Mouse (Mus musculus): ENCODE measurements around the gene Mgat5. TPM values are rescaled to one million over a fixed set of nuclear protein-coding genes. Genes with fewer than 3 reads are reported as not detected.

Mgat5 gene
- polyA plus RNA-seq (2012; rRNA removed): 17.0 and 29.3 TPM in 2 replicates

GRCm38 (mm10) chr1:127204817-127205485, at the start of gene Mgat5:
Gene Mgat5, plus strand, starts transcription at chr1:127205015.
- DNase-seq (ENCODE audit: low read depth): peak; percentile 98
- TF ChIP-seq CTCF (IDR thresholded peaks at IDR 0.05; ENCODE audit: borderline replicate concordance, extremely low read depth, insufficient read depth, insufficient read length) (no peak), POLR2A (IDR thresholded peaks at IDR 0.05; ENCODE audit: borderline replicate concordance, extremely low read depth, insufficient read depth, insufficient read length, poor library complexity, severe bottlenecking) (peak; percentile 33; the same call in 1 of the 2 replicates)

GRCm38 (mm10) chr1:127160118-127160760, 44.6 kb upstream of the Mgat5 start:
- peak; percentile 45 for DNase-seq (ENCODE audit: low read depth)
- TF ChIP-seq POLR2A (IDR thresholded peaks at IDR 0.05; ENCODE audit: borderline replicate concordance, extremely low read depth, insufficient read depth, insufficient read length, poor library complexity, severe bottlenecking): no peak
- no peak for TF ChIP-seq CTCF (IDR thresholded peaks at IDR 0.05; ENCODE audit: borderline replicate concordance, extremely low read depth, insufficient read depth, insufficient read length)

GRCm38 (mm10) chr1:127164589-127165160, 40.1 kb upstream of the Mgat5 start:
- TF ChIP-seq CTCF (IDR thresholded peaks at IDR 0.05; ENCODE audit: borderline replicate concordance, extremely low read depth, insufficient read depth, insufficient read length) (no peak), POLR2A (IDR thresholded peaks at IDR 0.05; ENCODE audit: borderline replicate concordance, extremely low read depth, insufficient read depth, insufficient read length, poor library complexity, severe bottlenecking) (no peak)
- no peak for DNase-seq (ENCODE audit: low read depth)

GRCm38 (mm10) chr1:127166521-127166920, 38.3 kb upstream of the Mgat5 start:
- DNase-seq (ENCODE audit: low read depth): no peak
- TF ChIP-seq POLR2A (IDR thresholded peaks at IDR 0.05; ENCODE audit: borderline replicate concordance, extremely low read depth, insufficient read depth, insufficient read length, poor library complexity, severe bottlenecking) (no peak), CTCF (IDR thresholded peaks at IDR 0.05; ENCODE audit: borderline replicate concordance, extremely low read depth, insufficient read depth, insufficient read length) (no peak)

GRCm38 (mm10) chr1:127167586-127167985, 37.2 kb upstream of the Mgat5 start:
- no peak for DNase-seq (ENCODE audit: low read depth)

GRCm38 (mm10) chr1:127168205-127168604, 36.6 kb upstream of the Mgat5 start:
- TF ChIP-seq CTCF (IDR thresholded peaks at IDR 0.05; ENCODE audit: borderline replicate concordance, extremely low read depth, insufficient read depth, insufficient read length) (no peak), POLR2A (IDR thresholded peaks at IDR 0.05; ENCODE audit: borderline replicate concordance, extremely low read depth, insufficient read depth, insufficient read length, poor library complexity, severe bottlenecking) (no peak)

More at GRCm38 (mm10) chr1:127167586-127167985, 37.2 kb upstream of the Mgat5 start:
- TF ChIP-seq POLR2A (IDR thresholded peaks at IDR 0.05; ENCODE audit: borderline replicate concordance, extremely low read depth, insufficient read depth, insufficient read length, poor library complexity, severe bottlenecking): no peak
- no peak for TF ChIP-seq CTCF (IDR thresholded peaks at IDR 0.05; ENCODE audit: borderline replicate concordance, extremely low read depth, insufficient read depth, insufficient read length)

GRCm38 (mm10) chr1:127169516-127169915, 35.3 kb upstream of the Mgat5 start:
- peak; percentile 58 for DNase-seq (ENCODE audit: low read depth)
- TF ChIP-seq POLR2A (IDR thresholded peaks at IDR 0.05; ENCODE audit: borderline replicate concordance, extremely low read depth, insufficient read depth, insufficient read length, poor library complexity, severe bottlenecking) (no peak), CTCF (IDR thresholded peaks at IDR 0.05; ENCODE audit: borderline replicate concordance, extremely low read depth, insufficient read depth, insufficient read length) (no peak)

More at GRCm38 (mm10) chr1:127168205-127168604, 36.6 kb upstream of the Mgat5 start:
- peak; percentile 81 for DNase-seq (ENCODE audit: low read depth)

GRCm38 (mm10) chr1:127171361-127171760, 33.5 kb upstream of the Mgat5 start:
- TF ChIP-seq CTCF (IDR thresholded peaks at IDR 0.05; ENCODE audit: borderline replicate concordance, extremely low read depth, insufficient read depth, insufficient read length) (no peak), POLR2A (IDR thresholded peaks at IDR 0.05; ENCODE audit: borderline replicate concordance, extremely low read depth, insufficient read depth, insufficient read length, poor library complexity, severe bottlenecking) (no peak)
- no peak for DNase-seq (ENCODE audit: low read depth)

- TF ChIP-seq CTCF (IDR thresholded peaks at IDR 0.05; ENCODE audit: borderline replicate concordance, extremely low read depth, insufficient read depth, insufficient read length) (no peak), POLR2A (IDR thresholded peaks at IDR 0.05; ENCODE audit: borderline replicate concordance, extremely low read depth, insufficient read depth, insufficient read length, poor library complexity, severe bottlenecking) (no peak)
- no peak for DNase-seq (ENCODE audit: low read depth)
Observed at GRCm38 (mm10) chr1:127173448-127173847, 31.4 kb upstream of the Mgat5 start.

- DNase-seq (ENCODE audit: low read depth): no peak
- TF ChIP-seq POLR2A (IDR thresholded peaks at IDR 0.05; ENCODE audit: borderline replicate concordance, extremely low read depth, insufficient read depth, insufficient read length, poor library complexity, severe bottlenecking): no peak
- no peak for TF ChIP-seq CTCF (IDR thresholded peaks at IDR 0.05; ENCODE audit: borderline replicate concordance, extremely low read depth, insufficient read depth, insufficient read length)
Observed at GRCm38 (mm10) chr1:127192396-127192795, 12.4 kb upstream of the Mgat5 start.

- TF ChIP-seq CTCF (IDR thresholded peaks at IDR 0.05; ENCODE audit: borderline replicate concordance, extremely low read depth, insufficient read depth, insufficient read length) (no peak), POLR2A (IDR thresholded peaks at IDR 0.05; ENCODE audit: borderline replicate concordance, extremely low read depth, insufficient read depth, insufficient read length, poor library complexity, severe bottlenecking) (no peak)
- DNase-seq (ENCODE audit: low read depth): no peak
Observed at GRCm38 (mm10) chr1:127199186-127199585, 5.6 kb upstream of the Mgat5 start.
